Mouse (Mus musculus) ES-E14 (cell line): ENCODE measurements around the gene Smim14.

Experiments used
- HCFC1 ChIP-seq: IDR thresholded peaks from 2 replicates; pipeline ENCODE4 v1.6.1; 2012; ENCODE audit warnings: low read length, inconsistent platforms, borderline replicate concordance; ENCODE audit not compliant: insufficient read depth
- ZNF384 ChIP-seq: IDR thresholded peaks from 2 replicates; pipeline ENCODE4 v1.6.1; 2012; ENCODE audit warnings: low read depth, low read length, inconsistent platforms

DNA sequence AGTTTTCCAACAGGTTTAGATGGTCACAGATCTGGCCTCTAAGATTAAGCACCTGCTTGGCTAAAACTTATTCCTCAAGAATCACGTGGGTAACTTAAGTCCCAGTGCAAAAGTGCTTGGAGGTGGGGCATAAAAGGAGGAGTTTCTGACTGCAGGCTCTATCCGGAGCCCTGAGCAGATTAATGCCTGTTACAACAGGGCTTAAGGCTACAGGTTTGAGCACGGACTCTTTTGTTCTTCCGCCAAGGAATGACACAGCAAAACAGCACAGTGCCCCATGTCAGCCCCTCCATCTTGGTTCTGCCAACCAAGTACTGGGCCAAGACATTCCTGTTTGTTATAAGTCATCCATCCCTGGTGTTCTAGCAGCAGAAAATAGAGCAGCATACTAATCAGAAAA is 108.7 kb downstream of the Smim14 start:
- no peak for TF ChIP-seq HCFC1
- no peak for TF ChIP-seq ZNF384
